Mouse (Mus musculus): ENCODE measurements around the gene Slc15a3.

Slc15a3 gene

DNA sequence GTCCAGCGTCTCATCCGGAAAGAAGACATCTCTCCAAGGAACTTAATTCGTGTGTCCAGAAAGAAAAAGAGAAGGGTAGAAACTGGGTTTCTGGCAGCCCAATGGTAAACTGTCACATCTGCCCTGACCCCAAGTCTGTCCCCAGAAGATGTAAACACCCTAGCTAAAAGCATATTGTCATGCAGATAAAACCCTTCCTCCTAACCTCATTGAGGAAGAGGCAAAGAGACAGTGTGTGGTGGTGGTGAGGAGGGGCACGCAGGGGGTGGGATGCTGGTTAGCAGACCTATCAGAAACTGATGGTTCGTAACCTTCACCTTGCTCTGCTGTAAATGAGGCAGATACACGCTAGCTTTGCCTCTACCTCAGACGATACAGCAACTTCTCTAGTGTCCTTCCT is 18.2 kb upstream of the Slc15a3 start:
- no peak for DNase-seq (ENCODE audit: extremely low spot score, low read depth, low spot score)

GRCm38 (mm10) chr19:10822534-10822933 is 17.0 kb upstream of the Slc15a3 start:
- no peak for DNase-seq (ENCODE audit: extremely low spot score, low read depth, low spot score)

GRCm38 (mm10) chr19:10824061-10824460 is 15.5 kb upstream of the Slc15a3 start:
- no peak for DNase-seq (ENCODE audit: extremely low spot score, low read depth, low spot score)

DNA sequence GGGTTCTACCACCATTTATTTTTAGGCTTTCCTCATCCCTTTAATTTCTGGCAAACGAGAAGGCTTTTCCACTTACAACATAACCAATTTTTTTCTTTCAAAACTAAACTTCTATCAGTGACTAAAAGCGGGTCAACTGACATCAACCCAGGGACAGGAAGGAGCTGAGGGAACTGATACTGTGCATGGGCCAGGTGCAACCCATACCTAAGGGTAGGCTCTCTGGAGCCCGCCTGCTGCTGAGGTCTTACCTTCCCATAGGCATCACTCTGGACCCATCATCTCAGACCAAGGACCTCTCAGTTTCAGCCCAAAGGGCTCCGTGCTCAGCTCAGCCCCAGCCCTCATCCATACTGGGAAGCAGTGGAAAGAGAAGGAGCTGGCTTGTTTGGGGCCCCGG is 11.2 kb upstream of the Slc15a3 start:
- no peak for DNase-seq (ENCODE audit: extremely low spot score, low read depth, low spot score)

GRCm38 (mm10) chr19:10829436-10830175 is 9.9 kb upstream of the Slc15a3 start, which contains the start of gene Cd6:
Gene Cd6, minus strand, starts transcription at chr19:10830058.
- no peak for DNase-seq (ENCODE audit: extremely low spot score, low read depth, low spot score)

- no peak for DNase-seq (ENCODE audit: extremely low spot score, low read depth, low spot score)
These were observed 8.1 kb upstream of the Slc15a3 start for GRCm38 (mm10) chr19:10831424-10831823.

DNA sequence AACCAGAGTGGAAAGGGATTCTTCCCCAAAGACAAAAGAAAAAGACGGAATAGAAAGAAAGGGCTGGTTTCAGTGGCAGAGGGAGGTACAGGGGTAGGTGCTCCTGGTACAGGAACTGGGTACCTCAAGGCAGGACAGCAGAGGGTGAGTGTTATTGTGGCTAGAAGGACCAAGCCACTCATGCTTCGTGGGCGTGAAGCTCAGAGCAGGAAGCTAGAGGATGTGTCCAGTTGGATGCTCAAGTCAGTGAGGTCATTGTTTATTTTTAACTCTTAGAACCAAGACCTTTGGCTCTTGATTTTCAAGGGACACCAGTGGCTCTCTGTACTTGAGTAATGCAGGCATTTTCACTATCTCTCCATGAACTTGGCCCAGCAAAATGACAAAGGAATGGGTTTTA is 7.5 kb upstream of the Slc15a3 start:
- DNase-seq (ENCODE audit: extremely low spot score, low read depth, low spot score): no peak

DNA sequence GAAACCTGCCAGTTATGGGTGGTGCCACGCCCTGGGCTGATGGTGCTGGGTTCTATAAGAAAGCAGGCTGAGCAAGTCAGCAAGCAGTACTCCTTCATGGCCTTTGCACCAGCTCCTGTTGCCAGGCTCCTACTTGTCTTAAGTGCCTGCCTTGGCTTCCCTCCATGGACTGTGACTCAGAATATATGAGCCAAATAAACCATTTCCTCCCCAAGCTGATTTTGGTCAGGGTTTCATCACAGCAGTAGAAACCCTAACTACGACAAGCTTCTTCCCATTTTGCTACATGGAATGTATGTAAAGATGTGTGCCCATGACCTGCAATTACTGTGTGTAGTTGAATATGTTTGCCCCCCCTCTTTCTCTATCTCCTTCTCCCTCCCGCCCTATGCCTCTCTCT is 5.9 kb upstream of the Slc15a3 start:
- no peak for DNase-seq (ENCODE audit: extremely low spot score, low read depth, low spot score)

DNA sequence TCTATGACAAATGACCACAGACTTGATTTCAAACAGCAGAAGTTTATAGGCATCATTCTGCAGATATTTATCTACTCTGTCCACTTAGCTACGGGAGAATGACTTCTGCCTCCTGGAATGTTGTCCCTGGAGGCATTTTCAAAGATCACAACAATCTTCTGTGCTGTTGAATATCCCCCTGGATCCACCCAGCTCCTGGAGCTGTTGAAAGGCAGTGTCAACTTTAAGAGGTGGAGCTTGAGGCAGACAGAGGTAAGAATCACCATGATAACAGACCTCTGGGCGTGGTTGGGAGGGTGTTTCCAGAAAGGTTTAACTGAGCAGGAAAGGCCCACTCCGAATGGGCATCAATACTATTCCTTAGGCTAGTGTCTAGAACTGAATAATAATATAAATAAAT is 3.9 kb upstream of the Slc15a3 start:
- no peak for DNase-seq (ENCODE audit: extremely low spot score, low read depth, low spot score)

DNA sequence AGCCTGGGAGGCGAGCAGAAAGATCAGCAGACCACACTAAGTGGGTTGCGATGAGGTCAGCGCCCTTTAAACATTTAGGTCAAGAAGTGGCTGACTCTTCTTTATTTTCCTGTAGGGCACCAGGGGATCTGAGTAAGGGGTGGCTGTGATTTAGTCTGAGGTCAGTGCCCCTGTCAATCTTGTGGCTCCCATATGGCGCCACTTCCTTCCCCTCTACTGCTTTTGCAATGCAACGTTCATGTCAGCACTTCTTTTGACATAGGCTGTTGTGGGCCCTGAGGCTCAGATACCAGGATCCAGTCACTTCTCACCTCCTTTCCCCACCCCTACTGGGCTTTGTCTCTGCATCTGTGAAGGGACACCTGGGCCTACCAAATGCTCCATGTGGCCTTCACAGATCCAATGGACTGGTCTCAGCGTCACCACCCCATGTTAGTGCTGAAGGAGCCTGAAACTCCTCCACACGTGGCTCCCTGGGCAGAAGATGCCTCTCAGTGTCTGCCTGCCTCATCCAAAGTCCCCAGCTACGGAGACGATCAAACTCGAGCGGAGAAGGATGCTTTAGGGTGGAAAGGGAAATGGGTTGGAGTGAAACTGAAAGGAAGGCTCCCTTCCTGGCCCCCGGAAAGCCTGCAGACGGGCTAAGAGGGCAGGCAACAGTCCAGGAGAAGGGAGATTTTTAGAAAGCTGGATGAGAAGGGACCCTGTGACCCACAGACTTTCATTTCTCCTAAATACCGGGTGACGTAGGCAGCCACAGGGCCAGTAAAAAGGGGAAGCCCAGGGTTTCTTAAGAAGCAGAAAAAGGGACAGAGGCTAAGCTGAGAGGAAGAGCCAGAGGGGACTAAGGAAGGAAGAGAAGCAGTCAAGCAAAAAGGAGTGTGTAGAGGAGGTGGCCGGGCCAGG is 2.4 kb downstream of the Slc15a3 start:
- no peak for DNase-seq (ENCODE audit: extremely low spot score, low read depth, low spot score)

DNA sequence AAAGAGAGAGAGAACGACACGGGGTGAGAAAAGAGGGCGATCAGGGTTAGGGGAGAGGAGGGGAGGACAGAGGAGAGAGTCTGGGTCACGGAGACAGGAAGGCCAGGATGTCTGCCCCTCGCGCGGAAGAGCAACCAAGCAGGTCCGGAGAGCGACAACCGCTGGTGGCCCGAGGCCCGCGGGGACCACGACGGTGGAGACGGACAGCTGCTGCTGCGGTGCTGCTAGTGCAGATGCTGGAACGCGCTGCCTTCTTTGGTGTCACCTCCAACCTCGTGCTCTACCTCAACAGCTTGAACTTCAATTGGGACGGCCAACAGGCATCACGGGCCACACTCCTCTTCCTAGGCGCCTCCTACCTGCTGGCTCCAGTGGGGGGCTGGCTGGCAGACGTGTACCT is 3.4 kb downstream of the Slc15a3 start:
- no peak for DNase-seq (ENCODE audit: extremely low spot score, low read depth, low spot score)

- DNase-seq (ENCODE audit: extremely low spot score, low read depth, low spot score): no peak
These were observed 4.7 kb downstream of the Slc15a3 start for GRCm38 (mm10) chr19:10844206-10844605.

- no peak for DNase-seq (ENCODE audit: extremely low spot score, low read depth, low spot score)
These were observed 5.9 kb downstream of the Slc15a3 start for GRCm38 (mm10) chr19:10845454-10845853.

DNA sequence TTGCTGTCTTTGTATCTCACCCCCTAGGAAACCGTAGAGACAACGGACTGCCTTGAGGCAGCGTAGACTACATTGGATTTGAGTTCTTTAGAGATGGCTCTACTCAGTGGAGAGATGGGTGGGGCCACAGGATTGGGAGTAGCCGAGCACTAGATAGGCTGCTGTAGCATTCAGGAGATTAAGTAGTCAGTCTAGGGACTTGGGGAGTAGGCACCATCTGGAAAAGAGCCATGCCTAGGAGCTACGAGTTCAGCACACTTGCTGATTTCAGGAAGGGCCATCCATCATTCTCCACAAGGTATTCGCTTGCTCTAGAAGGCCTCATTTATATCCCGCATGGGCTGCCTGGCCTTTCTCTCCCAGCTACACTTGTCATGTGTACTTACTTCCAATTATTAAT is 6.6 kb downstream of the Slc15a3 start:
- DNase-seq (ENCODE audit: extremely low spot score, low read depth, low spot score): no peak

DNA sequence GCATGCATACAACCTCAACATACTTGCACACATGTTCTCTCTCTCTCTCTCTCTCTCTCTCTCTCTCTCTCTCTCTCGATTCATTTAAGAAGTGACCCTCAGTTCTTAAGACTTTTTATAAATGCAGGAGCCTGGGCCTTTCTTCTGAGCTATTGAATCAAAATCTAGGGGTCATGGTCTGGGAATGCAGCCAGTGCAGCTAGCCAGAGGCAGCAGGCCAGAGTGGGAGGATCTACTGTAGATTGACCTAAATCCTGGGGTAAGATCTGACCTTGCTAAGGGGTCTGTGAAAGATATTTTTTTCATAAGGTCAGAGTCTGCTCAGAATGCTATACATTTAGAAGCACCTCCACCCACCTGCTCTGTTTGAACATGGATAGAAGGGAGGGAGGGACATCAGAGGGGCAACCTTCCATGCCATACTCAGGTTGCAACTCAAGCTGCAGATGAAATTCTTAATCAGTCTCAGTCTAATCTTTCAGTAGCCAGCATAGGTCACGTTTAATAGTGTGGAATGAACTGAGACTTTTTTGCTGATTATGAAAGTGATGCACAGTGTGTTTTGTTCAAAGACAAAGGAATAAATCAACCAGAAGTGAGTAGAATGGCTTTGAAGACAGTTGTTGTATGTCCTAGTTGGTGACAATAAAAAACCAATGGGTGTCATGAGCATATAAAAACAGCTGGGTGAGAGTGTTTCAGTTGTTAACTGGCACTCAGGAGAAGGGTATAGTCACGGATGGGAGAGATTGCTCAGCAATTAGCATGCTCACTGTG is 8.0 kb downstream of the Slc15a3 start:
- no peak for DNase-seq (ENCODE audit: extremely low spot score, low read depth, low spot score)

DNA sequence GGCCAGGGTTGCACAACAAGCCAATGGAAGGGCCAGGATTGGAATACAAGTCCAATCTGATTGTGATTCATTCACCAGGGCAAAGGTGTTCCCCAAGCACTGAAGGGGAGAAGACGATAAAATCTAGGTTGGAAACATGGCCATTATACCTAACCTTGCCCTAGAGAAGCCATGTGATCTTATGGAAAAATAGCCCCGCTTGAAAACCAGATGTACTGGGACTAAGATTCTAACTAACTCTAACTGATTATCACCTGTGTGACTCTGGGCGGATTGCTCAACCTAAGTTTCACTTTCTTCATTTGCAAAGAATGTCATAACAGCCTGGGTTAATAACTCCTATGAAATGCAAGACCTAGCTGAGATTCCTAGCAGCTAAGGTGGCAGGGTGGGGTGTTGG is 15.9 kb downstream of the Slc15a3 start:
- DNase-seq (ENCODE audit: extremely low spot score, low read depth, low spot score): no peak

DNA sequence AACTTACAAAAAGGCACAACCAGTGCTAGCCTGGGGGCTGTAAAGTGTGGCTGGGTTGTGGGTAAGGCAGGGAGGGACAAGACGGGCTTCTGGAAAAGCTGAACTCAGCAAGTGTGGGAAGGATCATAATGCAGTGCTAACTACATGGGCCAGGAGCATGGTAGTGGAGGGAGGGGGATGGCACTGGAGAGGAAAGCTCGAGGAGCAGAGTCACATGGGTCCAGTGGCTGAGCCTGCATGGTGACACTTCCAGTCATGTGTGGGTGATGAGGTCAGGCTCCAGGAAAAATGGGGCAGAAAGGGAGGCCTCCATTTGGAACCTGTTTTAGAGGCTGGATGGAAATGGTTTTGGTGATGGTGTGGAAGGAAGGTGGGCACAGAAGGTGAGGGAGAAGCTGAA is 17.0 kb downstream of the Slc15a3 start:
- DNase-seq (ENCODE audit: extremely low spot score, low read depth, low spot score): no peak

- no peak for DNase-seq (ENCODE audit: extremely low spot score, low read depth, low spot score)
These were observed 20.6 kb downstream of the Slc15a3 start for GRCm38 (mm10) chr19:10860072-10860497.

DNA sequence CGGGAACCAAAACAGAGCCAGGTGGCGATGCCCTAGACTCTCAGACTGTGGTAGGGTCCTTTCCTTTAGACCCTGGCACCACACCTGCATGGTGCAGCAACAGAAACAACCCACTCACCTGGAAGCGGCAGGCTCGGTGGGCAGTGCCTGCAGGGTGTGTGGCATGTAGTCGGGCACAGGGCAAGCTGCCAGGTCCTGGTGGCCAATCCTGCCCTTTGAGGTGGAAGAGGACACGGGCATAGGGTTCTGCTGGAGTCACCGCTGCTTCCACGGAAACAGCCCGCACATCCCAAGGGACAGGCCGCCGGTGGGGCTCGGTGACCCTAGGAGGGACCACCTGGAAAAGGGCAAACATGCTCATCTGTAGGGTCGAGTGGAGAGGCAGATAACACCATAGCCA is 26.8 kb downstream of the Slc15a3 start:
- no peak for DNase-seq (ENCODE audit: extremely low spot score, low read depth, low spot score)

- DNase-seq (ENCODE audit: extremely low spot score, low read depth, low spot score): no peak
These were observed 28.6 kb downstream of the Slc15a3 start for GRCm38 (mm10) chr19:10867946-10868622.

DNA sequence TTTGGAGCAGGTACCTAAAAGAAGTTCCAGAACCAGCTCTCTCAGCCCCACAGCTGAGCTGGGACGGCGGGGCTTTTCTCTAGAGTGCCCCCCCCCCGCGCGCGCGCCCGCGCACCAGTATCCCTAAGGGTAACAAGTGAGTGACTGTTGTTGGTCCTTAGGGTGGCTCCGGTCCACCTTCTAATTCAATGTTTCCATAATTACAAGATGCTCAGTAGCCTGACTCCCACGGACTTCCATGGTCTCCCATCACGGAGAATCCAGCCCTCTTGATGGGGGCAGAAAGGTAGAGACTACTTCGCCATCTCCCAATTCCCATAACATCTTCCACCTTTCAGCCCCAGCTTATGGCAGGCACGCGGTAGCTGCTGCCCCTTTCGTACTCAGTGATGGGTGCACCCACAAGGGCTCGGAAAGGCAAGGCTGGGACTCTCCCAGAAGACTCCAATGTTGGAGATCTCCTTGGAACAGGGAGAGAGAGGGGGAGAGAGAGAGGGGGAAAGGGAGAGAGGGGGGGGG is 29.2 kb downstream of the Slc15a3 start:
- DNase-seq (ENCODE audit: extremely low spot score, low read depth, low spot score): no peak

All from hindlimb bud, embryonic 11.5 days (tissue).